Mouse (Mus musculus): ENCODE results near the gene Clns1a.

The Clns1a gene

DNA sequence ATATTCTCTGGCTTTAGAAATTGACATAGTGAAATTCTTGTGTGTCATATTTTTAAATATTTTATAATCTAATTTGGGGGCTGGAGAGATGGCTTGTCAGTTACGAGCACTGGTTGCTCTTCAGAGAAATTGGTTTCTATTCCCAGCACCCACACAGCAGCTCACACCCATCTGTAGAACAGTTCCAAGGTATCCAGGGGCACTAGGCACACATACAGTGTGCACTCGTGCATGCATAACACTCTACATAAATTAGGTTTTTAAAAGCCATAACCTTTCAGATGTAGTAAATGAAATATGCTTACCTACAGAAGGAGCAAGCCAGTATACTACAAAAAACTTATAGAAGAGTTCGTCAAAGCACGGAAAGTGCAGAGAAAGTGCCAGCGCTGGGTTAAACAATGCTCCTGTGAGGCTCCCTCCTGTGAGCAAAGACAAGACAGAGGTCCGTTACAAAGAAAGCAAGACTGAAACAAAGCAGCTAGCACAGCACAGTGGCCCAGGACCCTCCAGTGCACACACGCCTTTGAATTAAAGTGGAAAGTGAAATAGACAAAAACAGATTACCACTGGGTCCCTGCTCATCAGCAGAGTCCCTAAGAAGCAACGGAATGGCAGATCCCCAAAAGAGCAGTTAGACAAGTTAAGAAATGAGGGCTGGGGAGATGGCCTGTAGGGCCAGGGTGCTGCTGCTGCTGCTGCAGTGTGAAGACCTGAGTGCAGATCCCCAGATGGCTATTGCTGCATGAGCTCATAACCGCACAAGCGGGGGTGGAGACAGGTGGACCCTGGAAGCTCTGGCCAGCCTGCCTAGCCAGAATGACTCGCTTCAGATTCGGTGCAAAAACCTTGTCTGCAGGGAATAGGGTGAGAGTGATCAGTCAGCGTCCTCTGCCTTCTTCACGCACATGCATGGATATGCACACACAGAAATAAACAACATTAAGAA is 32.5 kb downstream of the Clns1a start:
- DNase-seq = peak; percentile 58

DNA sequence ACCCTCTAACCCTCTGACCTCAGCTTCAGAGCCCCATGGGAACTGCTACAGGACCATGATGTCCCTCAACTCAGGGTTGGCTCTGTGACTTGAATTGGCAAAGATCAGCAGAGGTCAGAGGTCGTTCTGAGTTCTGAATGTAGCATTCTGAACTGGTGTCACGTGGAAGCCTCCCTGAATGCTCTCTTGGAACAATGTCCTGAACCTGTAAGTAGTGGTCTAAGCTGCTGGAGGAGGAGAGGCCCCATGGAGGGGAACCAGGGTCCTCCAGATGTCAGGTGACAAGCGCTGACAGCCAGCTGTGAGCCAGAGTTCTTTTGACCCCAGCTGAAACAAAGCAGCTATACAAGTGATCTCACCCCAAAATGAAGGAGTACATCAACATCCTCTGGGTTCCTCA is 34.0 kb downstream of the Clns1a start:
- peak; percentile 72 for DNase-seq

DNA sequence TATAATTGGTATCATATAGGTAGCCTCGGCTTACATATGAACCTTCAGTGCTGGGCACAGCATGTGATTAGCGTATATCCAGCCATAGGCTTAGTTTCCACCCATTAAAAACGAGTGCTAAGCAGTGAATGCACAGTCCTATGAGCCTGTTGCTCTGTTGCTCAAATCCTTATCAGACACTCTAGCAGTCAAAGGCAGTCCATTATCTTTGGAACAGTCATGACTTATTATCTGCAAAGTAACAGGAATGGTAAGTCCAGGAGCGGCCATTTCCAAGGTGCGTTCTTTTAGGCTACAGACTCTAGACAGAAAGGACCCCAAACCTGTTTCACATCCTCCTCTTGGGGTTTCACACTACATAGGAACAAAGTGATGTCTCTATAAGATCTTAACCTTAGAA is 37.2 kb downstream of the Clns1a start:
- DNase-seq = no peak

DNA sequence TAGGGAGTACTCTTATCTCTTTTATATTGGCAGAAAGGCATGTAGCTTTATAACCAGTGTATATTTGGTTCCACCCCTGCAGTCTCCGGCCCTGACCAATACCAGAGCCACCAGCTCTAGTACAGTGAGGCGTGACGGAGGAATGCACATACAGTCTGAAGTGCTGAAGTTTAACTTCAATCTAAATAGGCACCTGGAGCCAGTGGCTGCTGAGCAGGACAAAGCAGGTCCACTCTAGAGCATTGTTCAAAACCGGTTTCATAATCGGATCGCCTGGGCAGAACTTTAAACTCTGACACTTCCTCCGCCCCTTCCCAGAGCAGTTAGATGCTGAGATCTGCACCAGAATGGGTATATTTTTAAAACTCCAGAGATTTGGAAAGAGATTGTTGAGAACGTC is 38.6 kb downstream of the Clns1a start:
- DNase-seq = no peak

DNA sequence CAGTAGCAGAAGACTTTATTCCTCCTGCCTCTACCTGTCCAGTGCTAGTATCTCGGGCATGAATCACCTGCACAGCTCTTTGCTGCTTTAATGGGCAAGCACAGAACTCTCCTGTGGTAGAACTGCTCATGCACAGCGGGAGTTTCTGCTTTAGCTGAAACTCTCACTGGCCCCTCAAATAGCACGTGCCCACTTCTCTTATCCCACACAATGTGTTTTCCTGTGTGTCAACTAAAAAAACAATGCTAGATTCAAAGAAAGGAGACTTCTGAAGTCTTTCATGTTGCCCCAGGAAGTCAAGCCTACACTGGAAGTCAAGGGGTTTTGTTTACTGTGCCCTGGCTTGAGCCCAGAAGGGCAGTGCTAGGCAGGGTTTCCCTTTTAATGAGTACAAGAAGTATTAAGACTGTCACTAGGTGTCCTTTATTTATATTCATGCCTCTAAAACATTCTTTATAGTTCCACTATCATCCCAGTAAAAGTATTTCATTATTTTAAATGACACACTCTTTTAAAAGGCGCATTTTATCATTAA is 39.5 kb downstream of the Clns1a start:
- no peak for DNase-seq

DNA sequence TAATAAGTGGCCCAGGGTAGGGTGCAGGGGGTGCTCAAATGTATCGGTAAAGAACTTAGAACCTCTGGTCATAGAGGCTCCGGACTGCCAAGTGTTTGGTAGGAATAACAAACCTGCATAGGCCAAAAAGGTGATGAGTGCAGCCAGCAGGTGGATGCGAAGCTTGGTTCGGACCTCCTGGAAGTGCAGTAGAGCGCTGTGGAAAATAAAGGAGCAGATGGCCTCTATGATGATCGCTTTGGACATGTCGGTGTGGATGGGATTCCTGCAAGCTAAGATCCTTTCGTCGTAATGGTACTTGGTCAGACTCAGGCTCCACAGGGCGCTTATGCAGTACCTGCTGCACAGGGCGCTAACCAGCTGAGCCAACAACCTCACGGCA is 40.8 kb downstream of the Clns1a start:
- no peak for DNase-seq

DNA sequence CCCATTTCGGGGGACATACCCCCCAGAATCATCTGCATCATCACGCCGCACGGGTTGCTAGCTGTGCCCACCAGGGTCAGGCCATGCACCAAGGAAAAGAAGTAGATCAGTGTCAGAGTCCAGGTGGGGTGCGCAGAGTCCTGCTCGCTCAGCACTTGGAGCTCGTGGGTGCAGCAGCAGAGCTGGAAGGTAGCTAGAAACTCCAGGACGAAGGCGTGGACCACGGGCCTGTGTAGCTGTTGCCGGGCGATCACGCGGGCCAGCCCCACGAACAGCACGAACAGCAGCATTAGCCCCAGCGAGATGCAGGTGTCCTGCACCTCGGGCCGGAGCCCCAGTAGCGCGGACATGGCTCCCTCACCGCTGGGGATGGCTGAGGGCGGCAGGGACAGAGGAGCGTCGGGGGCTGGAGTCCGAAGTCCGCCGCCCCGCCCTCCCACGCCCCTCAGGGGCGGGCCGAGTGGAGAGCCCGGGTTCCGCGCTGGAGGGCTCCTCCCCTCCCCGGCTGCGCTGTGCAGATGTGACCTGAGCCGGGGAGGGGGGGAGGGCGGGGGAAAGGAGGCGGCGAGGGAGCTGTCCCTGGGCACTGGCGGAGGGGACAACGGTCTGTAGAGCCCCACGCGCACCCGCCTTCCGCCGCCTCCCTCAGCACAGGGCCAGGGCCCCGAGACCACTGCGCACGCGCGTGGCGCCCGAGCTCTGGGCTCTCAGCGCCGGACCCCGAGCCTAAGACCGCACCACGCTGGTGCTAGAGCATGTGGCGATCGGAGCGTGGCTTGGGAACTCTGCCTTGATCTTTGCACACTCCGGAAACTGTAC is 41.4 kb downstream of the Clns1a start, which contains the start of gene Aqp11:
Aqp11 (minus strand) TSS at position 652 of the 819 bp plus-strand sequence.
- peak; percentile 89 for DNase-seq

DNA sequence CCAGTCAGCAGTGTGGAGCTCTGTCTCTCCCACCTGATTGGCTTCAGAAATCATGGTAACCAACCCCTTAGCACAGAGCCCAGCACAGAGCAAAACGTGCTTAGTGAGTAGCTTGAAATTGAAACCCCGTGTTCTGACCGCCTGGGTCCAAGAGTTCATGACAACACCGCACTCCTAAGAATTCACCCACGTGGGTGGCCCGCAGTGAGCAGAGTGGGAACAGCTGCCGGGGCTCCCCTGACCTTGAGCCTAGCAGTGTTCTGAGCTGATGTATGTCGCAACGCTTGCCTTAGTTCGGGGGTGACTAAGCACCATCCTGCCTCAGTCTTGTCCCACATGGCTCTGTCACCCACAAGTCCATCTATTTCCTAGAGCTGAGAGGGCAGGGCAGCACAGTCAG is 44.5 kb downstream of the Clns1a start:
- DNase-seq = peak; percentile 25

DNA sequence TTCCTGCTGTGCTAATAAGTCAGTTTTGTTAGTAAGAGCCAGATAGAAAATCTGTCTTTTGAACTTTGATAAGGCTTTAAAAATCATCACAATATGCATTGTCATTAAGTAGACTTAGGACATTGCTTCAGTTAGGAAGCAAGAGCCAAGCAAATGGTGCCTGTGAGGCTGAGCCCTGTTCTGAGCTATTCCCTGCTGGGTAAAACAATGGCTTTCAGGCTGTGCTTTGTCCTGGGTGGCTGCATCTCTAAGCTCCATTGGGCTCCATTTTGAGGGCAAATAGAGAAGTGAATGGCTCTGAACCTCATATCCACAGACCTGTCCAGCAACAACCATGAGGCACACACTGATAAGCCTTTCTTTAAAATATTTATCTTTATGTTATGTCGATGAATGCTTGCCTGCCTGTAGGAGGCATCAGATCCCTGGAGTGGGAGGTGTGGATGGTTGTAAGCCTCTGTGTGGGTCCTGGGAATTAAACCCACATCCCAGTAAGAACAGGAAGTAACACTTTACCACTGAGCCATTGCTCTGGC is 45.4 kb downstream of the Clns1a start:
- DNase-seq = no peak

DNA sequence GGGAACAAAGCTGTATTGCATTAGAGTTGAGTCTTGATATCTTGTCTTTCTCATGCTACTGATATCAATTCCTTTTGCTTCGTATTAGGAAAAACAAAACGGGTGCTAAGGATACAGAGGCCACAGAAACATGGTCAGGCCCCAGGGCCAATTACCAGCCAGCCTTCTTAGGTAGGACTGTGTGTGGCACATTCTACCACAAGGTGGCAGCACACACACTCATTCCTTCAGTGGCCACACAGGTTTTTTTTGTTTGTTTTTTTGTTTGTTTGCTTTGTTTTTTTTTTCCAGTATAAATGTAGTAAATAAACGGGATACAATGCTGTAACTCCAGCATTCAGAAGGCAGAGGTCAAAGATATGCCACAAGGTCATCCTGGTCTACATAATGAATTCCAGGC is 48.9 kb downstream of the Clns1a start:
- peak; percentile 84 for DNase-seq

DNA sequence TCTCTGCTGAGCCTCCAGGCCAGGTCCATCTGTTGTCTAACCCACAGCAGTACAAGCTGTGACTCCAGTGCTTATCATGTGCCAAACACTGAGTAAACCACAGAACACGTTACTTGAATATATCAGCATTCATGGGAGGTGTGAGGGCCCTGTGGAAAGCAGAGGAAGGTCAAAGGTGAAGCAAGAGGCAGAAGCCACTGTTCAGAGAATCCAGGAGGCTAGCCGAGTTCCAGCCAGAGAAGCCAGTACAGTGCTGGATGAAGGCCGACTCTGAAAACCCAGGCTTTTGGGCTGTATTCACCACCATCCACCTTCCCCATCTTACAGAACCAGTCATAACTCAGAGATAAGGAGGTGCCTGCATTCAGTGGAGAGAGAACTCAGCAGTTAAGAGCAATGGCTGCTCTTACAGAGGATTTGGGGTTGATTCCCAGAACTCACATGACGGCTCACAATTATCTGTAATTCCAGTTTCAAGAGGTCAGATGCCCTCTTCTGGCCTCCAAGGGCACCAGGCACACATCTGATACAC is 50.8 kb downstream of the Clns1a start:
- no peak for DNase-seq

DNA sequence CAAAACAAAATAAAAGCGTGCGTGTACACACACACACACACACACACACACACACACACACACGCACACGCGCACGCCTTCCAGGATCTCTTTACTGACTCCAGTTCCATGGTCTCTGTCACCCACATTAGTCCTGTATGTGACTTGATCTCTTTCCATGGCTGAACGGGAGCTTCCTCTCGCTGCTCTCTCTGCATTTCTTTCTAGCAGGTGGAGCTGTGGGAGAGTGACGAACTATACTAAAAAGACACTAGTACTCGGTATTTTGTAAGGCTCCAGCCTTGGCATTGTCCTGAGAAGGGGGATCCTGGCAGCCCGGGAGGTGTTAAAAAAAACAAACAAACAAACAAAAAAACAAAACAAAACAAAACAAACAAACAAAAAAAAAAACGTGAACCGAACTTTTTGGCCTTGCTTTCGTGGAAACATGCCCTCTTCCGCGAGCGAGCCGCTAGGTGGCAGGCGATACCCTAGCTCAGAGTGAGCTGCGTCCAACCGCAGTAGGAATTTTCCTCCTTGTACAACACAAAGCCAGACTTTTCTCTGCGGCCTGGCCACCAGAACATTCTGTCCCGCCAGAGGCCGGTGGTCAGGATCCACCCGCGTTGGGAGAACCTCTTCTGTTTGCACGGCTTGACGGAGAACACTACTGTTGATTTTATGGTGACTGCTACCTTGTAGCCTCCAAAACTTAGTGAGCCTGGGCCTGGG is 51.5 kb downstream of the Clns1a start:
- DNase-seq = peak; percentile 93

DNA sequence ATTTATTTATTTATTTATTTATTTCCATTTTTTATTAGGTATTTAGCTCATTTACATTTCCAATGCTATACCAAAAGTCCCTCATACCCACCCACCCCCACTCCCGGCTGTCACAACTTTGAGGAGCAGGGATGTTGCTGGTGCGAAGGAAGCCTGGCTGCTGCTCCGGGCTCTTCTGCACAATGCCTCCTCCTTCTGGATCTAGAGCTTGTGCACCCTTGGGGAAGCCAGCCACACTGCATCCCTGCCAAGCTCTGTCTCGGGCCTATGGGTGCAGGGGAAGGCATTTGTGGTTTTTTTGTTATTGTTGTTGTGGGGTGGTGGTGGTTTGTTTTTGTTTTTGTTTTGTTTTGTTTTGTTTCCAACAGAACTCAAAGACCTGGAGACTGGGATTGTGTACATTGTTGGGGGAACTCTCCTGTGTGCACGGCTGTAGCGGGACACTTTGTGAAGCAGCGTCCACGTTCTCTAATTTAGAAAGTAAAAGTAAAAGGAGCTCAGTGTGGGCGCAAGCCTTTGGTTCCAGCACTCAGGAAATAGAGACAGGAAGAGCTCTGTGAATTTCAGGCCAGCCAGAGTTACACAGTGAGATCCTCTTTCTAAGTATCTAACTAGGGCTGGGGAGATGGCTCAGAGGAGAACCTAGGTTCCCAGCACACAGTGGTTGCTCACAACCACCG is 52.2 kb downstream of the Clns1a start:
- peak; percentile 52 for DNase-seq

DNA sequence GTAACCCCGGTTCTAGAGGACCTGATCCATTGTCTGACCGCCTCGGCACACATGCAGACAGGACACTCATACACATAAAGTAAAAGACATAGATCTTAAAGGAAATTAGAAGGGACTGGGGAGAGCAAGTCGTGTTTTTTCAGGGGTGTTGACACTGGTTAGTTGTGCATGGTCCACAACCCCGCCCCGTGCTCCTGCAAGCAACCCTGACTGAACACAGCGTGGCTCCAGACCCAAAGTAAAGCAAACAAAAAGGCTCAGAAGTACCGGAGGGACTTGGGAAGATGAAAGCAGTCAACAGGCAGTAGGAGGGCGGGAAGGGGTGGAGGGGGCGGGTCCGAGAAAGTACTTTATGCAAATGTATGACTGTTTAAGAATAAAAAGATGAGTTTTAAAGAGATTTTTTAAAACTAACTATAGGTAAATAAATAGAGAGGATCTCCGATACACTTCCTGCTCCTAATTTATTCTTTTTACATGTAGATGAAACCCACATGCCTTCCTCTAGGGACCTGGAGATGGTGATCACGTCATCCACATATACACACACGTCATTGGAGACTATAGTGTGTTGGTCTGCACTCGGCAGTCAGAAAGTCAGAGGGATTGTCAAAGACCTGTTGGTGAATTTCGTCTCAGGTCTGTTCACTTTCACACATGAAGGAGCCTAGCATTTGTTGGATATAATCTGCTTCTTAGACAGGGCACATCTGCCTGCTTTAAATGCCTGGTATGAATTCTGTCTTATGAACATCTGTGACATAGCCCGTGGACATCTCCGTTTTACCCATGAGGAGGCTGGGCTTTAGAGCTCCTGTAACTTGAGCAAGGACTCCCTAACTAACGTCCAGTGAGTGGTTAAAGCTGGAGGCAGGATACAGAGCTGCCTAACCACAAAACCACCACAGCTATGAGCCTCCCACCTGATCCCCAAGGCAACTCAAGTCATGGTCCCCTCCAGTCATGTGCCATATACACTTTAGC is 53.1 kb downstream of the Clns1a start:
- peak; percentile 67 for DNase-seq

DNA sequence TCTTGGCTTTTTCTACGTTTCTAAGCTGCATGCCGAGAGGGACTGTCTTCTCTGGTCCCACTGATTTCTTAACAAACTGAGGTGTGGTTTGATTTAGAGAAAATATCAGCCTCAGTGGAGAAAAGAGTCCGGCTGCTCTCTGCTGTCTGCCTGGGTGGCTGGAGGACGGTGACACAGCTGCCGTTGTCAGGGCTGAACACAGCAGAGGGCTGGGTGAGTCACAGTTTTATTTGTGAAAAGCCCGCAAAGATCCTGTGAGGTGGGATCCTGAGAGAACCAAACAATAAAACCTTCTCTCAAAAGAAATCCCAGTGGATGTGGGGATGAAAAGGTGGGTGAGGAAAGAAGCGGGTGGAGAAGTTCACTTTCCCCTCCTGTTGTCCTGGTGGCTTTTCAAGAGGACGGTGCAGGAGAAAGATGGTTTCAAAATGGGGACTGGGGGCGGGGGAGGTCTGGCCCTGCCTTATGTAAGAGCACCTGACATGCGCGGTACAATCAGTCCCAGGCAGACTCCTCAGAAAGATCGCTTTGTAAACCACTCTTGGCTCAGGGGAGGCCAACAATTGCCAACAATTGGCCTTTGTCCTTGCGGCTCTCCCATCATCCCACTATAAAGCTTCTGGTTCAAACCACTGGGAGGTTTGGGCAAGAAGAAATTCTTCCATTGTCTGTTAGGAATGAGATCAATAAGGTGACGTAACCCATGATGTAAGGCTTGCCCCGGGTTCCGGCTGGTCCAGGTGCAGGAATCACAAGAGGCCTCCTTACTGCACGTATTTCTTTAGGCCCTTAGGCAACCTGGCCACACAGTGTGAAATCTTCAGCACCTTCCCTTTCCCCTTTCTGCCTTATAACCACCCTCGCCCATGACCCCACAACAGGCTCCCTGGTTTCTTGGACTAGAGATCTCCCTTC is 60.8 kb downstream of the Clns1a start:
- no peak for DNase-seq

DNA sequence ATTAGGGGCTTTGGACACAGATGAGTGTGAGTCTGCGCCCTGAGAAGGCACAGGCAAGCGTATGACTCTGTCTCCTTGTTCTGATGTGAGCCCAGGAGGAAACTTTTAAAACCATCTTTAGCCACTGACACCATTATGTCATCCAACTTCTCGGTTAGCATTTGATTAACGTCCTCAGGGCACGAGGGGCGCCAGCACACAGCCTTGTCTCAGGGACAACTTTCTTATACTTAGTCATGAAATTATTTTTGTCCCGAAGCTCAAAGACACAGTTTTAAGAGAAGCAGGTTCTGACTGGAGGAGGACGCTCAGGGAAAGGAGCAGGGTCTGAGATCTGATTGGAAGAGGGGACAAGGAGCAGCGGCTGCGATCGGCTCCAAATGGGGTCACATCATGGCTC is 68.2 kb downstream of the Clns1a start:
- no peak for DNase-seq

DNA sequence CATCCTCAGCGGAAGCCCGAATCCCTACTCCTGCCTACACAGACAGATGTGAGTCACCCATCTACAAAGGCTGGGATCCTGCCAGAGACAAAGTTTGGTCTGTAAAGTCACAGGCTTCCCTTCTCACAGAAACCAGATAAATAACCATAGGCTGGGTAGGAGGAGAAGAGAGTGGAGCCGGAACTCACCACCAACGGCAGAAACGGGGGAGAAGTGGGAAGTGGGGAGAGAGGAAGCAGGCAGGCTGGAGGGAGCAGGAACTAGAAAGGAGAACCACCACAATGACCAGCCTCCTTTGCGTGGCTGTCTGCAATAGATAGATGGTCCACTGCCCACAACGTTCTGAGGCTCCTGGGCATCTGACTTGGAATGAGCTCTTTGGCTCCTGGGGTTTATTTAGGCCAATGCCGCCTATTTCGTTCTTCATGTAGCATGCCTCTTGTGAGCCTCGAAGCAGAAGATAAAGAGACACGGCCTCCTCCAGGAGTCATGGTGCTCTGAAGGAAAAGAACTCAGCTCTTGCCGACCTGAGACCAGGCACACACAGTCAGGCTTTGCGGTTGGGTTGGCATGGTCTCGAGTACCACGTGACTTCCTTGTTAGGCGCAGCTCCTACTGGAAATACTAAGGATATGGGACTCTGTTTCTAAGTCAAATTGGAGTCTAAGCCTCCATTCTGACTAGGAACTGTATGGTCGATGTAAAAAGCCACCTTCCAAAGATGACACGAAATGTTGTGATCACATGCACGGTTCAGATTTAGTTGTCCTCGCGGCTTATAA is 68.9 kb downstream of the Clns1a start:
- DNase-seq = no peak

DNA sequence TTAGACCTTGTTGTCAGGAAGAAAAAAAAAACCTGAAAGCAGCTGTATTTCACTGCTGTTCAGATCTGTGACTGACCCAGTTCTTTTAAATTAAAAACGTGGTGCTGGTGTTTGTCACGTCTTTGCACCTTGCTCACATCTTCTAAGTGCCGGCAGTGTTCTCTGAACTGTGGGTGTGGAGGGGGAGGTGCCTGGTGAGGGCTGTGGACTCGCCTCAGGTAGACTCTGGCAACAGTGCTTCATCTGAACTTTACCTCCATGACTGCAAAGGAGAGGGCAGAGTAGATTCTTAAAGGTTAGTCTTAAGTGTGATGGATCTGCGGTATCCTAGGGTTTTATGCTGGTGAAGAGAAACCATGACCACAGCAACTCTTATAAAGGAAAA is 69.5 kb downstream of the Clns1a start:
- no peak for DNase-seq
